Mouse (Mus musculus): ENCODE measurements around the gene Lrrc43. TPM values are rescaled to one million over a fixed set of nuclear protein-coding genes. Genes with fewer than 3 reads are reported as not detected.

Lrrc43 gene
- polyA plus RNA-seq, 1 experiment, result 131 TPM

DNA sequence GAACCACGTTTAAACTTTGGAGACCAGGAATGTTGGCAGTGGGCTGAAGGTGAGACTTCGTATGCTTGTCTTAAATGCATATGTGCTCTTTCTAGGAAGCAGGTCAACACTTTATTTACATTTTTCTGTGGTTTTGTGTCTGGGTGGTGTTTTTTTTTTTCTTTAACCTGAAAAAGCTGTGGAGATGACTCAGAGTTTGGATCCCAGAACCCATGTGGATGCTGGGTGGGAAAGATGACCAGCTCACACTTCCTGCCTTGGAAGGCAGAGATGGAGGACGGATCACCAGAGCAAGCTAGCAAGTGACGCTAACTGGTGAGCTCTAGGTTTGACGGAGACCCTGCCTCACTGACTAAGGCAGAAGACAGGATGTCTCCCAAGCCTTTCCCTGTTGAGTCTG, 25.8 kb downstream of the Lrrc43 start:
- peaks cover 6% of the 10 kb centered on the region for H3K36me3 ChIP-seq (ENCODE audit: control insufficient read depth, insufficient read depth, low read length)
- TF ChIP-seq CTCF (IDR thresholded peaks at IDR 0.05; ENCODE audit: control insufficient read depth, insufficient read depth, insufficient replicate concordance, low read depth, low read length), result no peak
- TF ChIP-seq POLR2A (IDR thresholded peaks at IDR 0.05; ENCODE audit: control insufficient read depth, low read depth, low read length), result no peak
- H3K27me3 ChIP-seq (ENCODE audit: control insufficient read depth, insufficient read depth, low read length), result no peaks in the 10 kb centered on the region
- no peak overlapping the region for H3K4me3 ChIP-seq (ENCODE audit: control insufficient read depth, low read depth, low read length)
- no peak overlapping the region for H3K27ac ChIP-seq (ENCODE audit: control insufficient read depth, insufficient read depth, low read depth, low read length)
- H3K4me1 ChIP-seq (ENCODE audit: control insufficient read depth, insufficient read depth, low read length), result peaks cover 2% of the 10 kb centered on the region; the same call in 1 of the 2 replicates

DNA sequence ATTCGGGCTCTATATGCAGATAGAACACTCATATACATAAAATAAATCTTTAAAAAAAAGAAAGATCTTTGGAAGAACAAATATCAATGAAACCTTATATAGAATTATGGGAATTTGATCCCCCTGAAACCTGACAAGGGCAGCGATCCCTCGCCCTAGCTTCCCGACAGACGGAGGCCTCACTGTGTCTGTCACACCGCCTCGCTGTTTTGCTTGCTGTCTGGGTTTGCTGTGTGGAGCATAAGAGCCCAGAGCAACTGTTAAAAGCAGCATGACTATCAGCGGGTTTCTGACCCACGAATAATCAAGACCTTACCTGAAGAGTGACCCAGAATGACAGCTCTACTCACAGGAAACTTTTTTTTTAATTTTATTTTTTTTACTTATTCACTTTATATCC, 31.6 kb downstream of the Lrrc43 start:
- no peak for TF ChIP-seq CTCF (IDR thresholded peaks at IDR 0.05; ENCODE audit: control insufficient read depth, insufficient read depth, insufficient replicate concordance, low read depth, low read length)
- no peak for TF ChIP-seq POLR2A (IDR thresholded peaks at IDR 0.05; ENCODE audit: control insufficient read depth, low read depth, low read length)
- peaks cover 7% of the 10 kb centered on the region for H3K4me1 ChIP-seq (ENCODE audit: control insufficient read depth, insufficient read depth, low read length)
- no peaks in the 10 kb centered on the region for H3K27me3 ChIP-seq (ENCODE audit: control insufficient read depth, insufficient read depth, low read length)
- H3K27ac ChIP-seq (ENCODE audit: control insufficient read depth, insufficient read depth, low read depth, low read length), result no peak overlapping the region
- H3K36me3 ChIP-seq (ENCODE audit: control insufficient read depth, insufficient read depth, low read length), result peaks cover 8% of the 10 kb centered on the region
- no peak overlapping the region for H3K4me3 ChIP-seq (ENCODE audit: control insufficient read depth, low read depth, low read length)

DNA sequence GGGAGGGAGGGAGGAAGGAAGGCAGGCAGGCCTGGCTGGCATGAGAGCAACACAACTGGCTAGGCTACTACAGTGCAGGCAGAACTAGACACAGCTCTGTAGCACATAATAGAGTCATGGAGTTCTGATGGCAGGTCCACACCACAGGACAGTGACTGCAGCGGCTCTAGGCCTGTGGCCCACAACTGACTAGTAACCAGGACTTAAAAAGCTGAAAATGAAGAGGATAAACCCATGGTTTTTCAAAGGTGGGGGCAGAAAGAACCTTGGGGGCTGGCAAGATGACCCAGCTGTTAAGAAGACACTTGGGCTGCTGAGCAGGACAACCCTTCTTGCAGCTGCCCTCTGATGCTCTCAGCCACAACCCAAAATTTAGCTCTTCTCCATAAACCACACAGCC, 32.5 kb downstream of the Lrrc43 start:
- peaks cover 6% of the 10 kb centered on the region for H3K36me3 ChIP-seq (ENCODE audit: control insufficient read depth, insufficient read depth, low read length)
- H3K4me1 ChIP-seq (ENCODE audit: control insufficient read depth, insufficient read depth, low read length), result peaks cover 7% of the 10 kb centered on the region
- H3K27me3 ChIP-seq (ENCODE audit: control insufficient read depth, insufficient read depth, low read length), result no peaks in the 10 kb centered on the region
- H3K4me3 ChIP-seq (ENCODE audit: control insufficient read depth, low read depth, low read length), result peak overlapping the region; percentile 62
- 0 out of 2 replicates have a peak overlapping the region, but pooled peaks have one; percentile 42 for H3K27ac ChIP-seq (ENCODE audit: control insufficient read depth, insufficient read depth, low read depth, low read length)
- TF ChIP-seq POLR2A (IDR thresholded peaks at IDR 0.05; ENCODE audit: control insufficient read depth, low read depth, low read length), result no peak
- no peak for TF ChIP-seq CTCF (IDR thresholded peaks at IDR 0.05; ENCODE audit: control insufficient read depth, insufficient read depth, insufficient replicate concordance, low read depth, low read length)

DNA sequence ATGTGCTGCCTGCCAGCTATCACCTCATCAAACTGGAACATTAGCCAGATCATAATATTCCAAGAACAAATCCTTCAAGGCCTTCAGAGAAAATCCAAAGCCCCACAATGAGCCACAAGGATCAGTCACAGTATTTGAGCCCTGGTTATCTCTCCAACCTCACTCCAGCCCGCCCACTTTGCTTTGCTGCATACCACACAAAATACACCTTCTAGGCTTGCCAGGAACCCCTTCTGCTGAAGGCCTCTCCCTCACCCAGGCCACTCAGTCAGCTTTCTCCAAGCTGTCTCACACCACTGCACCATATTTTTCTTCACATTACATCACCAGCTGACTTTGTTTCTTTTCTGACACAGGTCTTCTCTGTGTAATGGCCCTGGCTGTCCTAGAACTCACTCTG, 33.1 kb downstream of the Lrrc43 start:
- TF ChIP-seq POLR2A (IDR thresholded peaks at IDR 0.05; ENCODE audit: control insufficient read depth, low read depth, low read length) (no peak), CTCF (IDR thresholded peaks at IDR 0.05; ENCODE audit: control insufficient read depth, insufficient read depth, insufficient replicate concordance, low read depth, low read length) (no peak)
- H3K27me3 ChIP-seq (ENCODE audit: control insufficient read depth, insufficient read depth, low read length), result no peaks in the 10 kb centered on the region
- H3K4me3 ChIP-seq (ENCODE audit: control insufficient read depth, low read depth, low read length), result peak overlapping the region; percentile 62
- peaks cover 6% of the 10 kb centered on the region for H3K36me3 ChIP-seq (ENCODE audit: control insufficient read depth, insufficient read depth, low read length)
- H3K27ac ChIP-seq (ENCODE audit: control insufficient read depth, insufficient read depth, low read depth, low read length), result no peak overlapping the region; the same call in 1 of the 2 replicates
- H3K4me1 ChIP-seq (ENCODE audit: control insufficient read depth, insufficient read depth, low read length), result peaks cover 7% of the 10 kb centered on the region

DNA sequence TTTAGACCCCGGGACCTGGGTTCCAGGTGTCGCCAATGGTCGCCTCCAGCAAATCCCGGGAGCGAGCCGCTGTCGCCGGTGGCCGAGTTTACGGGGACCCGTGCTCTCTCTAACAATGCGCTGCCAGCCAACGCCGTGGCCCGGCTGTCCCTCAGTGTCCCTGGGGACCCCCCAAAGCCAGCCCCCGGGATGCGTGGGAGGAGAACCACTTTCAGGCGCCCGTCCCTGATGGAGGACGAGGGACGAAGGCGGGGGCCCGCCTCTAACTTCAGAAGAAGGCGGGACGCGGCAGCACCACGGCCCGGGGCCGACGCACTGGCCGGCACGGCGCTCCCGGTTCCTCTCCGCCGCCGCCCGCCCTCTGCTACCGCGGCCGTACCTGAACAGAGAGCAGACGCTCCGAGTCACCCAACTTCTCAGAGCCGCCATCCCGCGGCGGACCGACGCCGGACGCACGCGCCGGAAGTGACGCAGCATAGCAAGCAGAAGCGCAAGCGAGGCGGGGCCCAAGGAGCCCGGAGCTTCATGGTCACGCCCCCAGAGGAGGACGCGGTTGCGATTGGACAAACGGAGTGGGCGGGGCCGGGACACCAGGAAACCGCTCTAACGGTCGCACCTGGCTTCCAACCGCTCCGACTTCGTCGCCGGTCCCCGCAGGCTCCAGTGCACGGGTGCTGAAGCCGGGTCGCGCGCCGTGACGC, 34.7 kb downstream of the Lrrc43 start, which contains the start of gene Diablo:
Diablo (minus strand) TSS at position 485 of the 701 bp plus-strand sequence.
- H3K36me3 ChIP-seq (ENCODE audit: control insufficient read depth, insufficient read depth, low read length), result peaks cover 3% of the 10 kb centered on the region
- H3K4me1 ChIP-seq (ENCODE audit: control insufficient read depth, insufficient read depth, low read length), result peaks cover 7% of the 10 kb centered on the region
- no peaks in the 10 kb centered on the region for H3K27me3 ChIP-seq (ENCODE audit: control insufficient read depth, insufficient read depth, low read length)
- peak within 1 kb of the TSS; percentile 97 for H3K27ac ChIP-seq (ENCODE audit: control insufficient read depth, insufficient read depth, low read depth, low read length)
- peak within 1 kb of the TSS; percentile 96 for H3K4me3 ChIP-seq (ENCODE audit: control insufficient read depth, low read depth, low read length)
- peak; percentile 98 for TF ChIP-seq POLR2A (IDR thresholded peaks at IDR 0.05; ENCODE audit: control insufficient read depth, low read depth, low read length)
- TF ChIP-seq CTCF (IDR thresholded peaks at IDR 0.05; ENCODE audit: control insufficient read depth, insufficient read depth, insufficient replicate concordance, low read depth, low read length), result no peak

DNA sequence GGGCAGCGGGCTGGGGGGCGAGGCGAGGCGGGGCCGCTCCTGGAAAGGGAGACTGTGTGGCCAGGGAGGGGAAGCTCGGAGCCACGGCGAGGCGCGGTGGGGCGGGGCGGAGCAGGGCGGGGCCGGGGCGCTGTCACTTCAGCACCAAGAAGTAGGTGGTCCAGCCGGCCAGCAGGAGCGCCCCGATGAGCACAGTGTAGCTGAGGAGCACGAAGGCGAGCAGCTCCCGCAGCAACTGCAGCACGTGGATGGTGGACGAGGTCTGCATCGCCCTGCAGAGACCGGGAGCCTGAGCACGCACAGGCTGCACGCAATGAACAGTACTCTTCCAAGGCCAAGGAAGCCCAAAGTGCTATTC, 35.3 kb downstream of the Lrrc43 start:
- H3K4me1 ChIP-seq (ENCODE audit: control insufficient read depth, insufficient read depth, low read length), result peaks cover 7% of the 10 kb centered on the region
- peak overlapping the region; percentile 96 for H3K4me3 ChIP-seq (ENCODE audit: control insufficient read depth, low read depth, low read length)
- peak; percentile 22; the same call in 1 of the 2 replicates for TF ChIP-seq CTCF (IDR thresholded peaks at IDR 0.05; ENCODE audit: control insufficient read depth, insufficient read depth, insufficient replicate concordance, low read depth, low read length)
- peak; percentile 10; the same call in 1 of the 2 replicates for TF ChIP-seq POLR2A (IDR thresholded peaks at IDR 0.05; ENCODE audit: control insufficient read depth, low read depth, low read length)
- peak overlapping the region; percentile 94 for H3K27ac ChIP-seq (ENCODE audit: control insufficient read depth, insufficient read depth, low read depth, low read length)
- no peaks in the 10 kb centered on the region for H3K27me3 ChIP-seq (ENCODE audit: control insufficient read depth, insufficient read depth, low read length)
- peaks cover 3% of the 10 kb centered on the region for H3K36me3 ChIP-seq (ENCODE audit: control insufficient read depth, insufficient read depth, low read length)

DNA sequence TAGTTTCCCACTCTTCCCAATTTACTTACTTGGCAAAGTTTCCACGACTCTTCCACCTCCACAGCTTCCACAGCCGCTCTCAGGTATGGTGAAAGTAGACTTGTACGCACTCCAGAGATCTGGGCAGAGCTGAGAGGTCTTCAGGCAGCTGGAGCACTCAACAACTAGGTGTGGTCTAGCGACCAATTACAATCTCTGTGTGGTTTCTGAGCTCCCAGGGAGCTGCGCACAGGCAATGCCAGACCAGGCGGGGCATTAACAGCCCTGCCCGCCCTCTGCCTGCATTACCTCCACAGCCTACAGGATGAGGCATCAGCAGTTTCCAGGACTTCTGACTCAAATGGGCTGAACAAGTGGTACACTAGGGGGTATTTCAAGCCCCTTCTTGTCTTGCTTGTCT, 36.2 kb downstream of the Lrrc43 start, which contains the start of gene Gm49027:
Gm49027 (minus strand) TSS at position 208 of the 400 bp plus-strand sequence.
- Histone ChIP-seq H3K4me1 (ENCODE audit: control insufficient read depth, insufficient read depth, low read length) (peaks cover 7% of the 10 kb centered on the region), H3K27me3 (ENCODE audit: control insufficient read depth, insufficient read depth, low read length) (no peaks in the 10 kb centered on the region), H3K27ac (ENCODE audit: control insufficient read depth, insufficient read depth, low read depth, low read length) (peak within 1 kb of the TSS; percentile 94), H3K4me3 (ENCODE audit: control insufficient read depth, low read depth, low read length) (peak within 1 kb of the TSS; percentile 96), H3K36me3 (ENCODE audit: control insufficient read depth, insufficient read depth, low read length) (peaks cover 1% of the 10 kb centered on the region)
- no peak for TF ChIP-seq CTCF (IDR thresholded peaks at IDR 0.05; ENCODE audit: control insufficient read depth, insufficient read depth, insufficient replicate concordance, low read depth, low read length)

Data from testis, adult 2 months (tissue).